Comparison of ENCODE assay signal across 8 mouse cellular contexts in genomic region chrX:150656122-150656907, GRCm38 (mm10). TPM values are rescaled to one million over a fixed set of nuclear protein-coding genes. Genes with fewer than 3 reads are reported as not detected.
DNase-seq lines count a peak whose midpoint lies in the region; ATAC-seq lines count a peak whose summit lies in the region.

No protein-coding gene starts in this region.

- H3K4me3 ChIP-seq in forebrain, embryonic 11.5 days (ENCODE audit: low read depth, low read length) = peak overlapping the region; percentile 51
- H3K4me3 ChIP-seq in midbrain, embryonic 10.5 days = peak overlapping the region; percentile 63
- peak overlapping the region; percentile 47 for H3K4me3 ChIP-seq in stomach, embryonic 15.5 days (replicated peaks)

- H3K9ac ChIP-seq in forebrain, embryonic 11.5 days (ENCODE audit: low read length) = peak overlapping the region; percentile 62
- H3K9ac ChIP-seq in stomach, embryonic 15.5 days = no peak overlapping the region

- no peaks in the 10 kb centered on the region for H3K9me3 ChIP-seq in forebrain, embryonic 11.5 days (ENCODE audit: control insufficient read depth, low read length)
- no peaks in the 10 kb centered on the region for H3K9me3 ChIP-seq in midbrain, embryonic 10.5 days (replicated peaks)
- H3K9me3 ChIP-seq in stomach, embryonic 15.5 days = no peaks in the 10 kb centered on the region

- peak overlapping the region; percentile 49 for H3K4me2 ChIP-seq in forebrain, embryonic 11.5 days (ENCODE audit: low read depth, low read length, severe bottlenecking)
- H3K4me2 ChIP-seq in stomach, embryonic 15.5 days = peak overlapping the region; percentile 53

- H3K4me1 ChIP-seq in forebrain, embryonic 11.5 days (replicated peaks; ENCODE audit: control insufficient read depth, insufficient read depth, low read length) = no peaks in the 10 kb centered on the region
- peaks cover 5% of the 10 kb centered on the region; the same call in 1 of the 2 replicates for H3K4me1 ChIP-seq in midbrain, embryonic 10.5 days
- no peaks in the 10 kb centered on the region for H3K4me1 ChIP-seq in stomach, embryonic 15.5 days

- peaks cover 2% of the 10 kb centered on the region; the same call in 1 of the 2 replicates for H3K27me3 ChIP-seq in forebrain, embryonic 11.5 days (ENCODE audit: control insufficient read depth, insufficient read depth, low read length)
- peaks cover 6% of the 10 kb centered on the region; the same call in 1 of the 2 replicates for H3K27me3 ChIP-seq in midbrain, embryonic 10.5 days (ENCODE audit: low read depth, poor library complexity, severe bottlenecking)
- H3K27me3 ChIP-seq in stomach, embryonic 15.5 days (replicated peaks) = no peaks in the 10 kb centered on the region

- peak; percentile 73 for ATAC-seq in forebrain, embryonic 11.5 days (replicated peaks; ENCODE audit: low FRiP score)
- 0 out of 2 replicates have a peak, but pooled peaks have one; percentile 27 for ATAC-seq in stomach, embryonic 15.5 days (ENCODE audit: insufficient read depth, low FRiP score, low read depth)

- no peaks in the 10 kb centered on the region; the same call in 1 of the 2 replicates for H3K36me3 ChIP-seq in forebrain, embryonic 11.5 days (ENCODE audit: control insufficient read depth, insufficient read depth, low read length)
- peaks cover 42% of the 10 kb centered on the region for H3K36me3 ChIP-seq in midbrain, embryonic 10.5 days
- no peaks in the 10 kb centered on the region for H3K36me3 ChIP-seq in stomach, embryonic 15.5 days

- peak; percentile 7 for DNase-seq in adrenal gland, postnatal 10 days
- DNase-seq in adrenal gland, postnatal 36 days = no peak
- peak; percentile 87 for DNase-seq in brain, adult 2 months (ENCODE audit: low read depth, low spot score)
- DNase-seq in forebrain, embryonic 11.5 days (ENCODE audit: low spot score) = peak; percentile 61
- peak; percentile 14 for DNase-seq in kidney, postnatal 10 days
- peak; percentile 29 for DNase-seq in midbrain, embryonic 10.5 days (ENCODE audit: low spot score)
- no peak for DNase-seq in ovary, postnatal 36 days (ENCODE audit: low spot score)

- WGBS in forebrain, embryonic 11.5 days = 51% methylated on average over 25 of the region's 44 CpGs
- WGBS in midbrain, embryonic 10.5 days = 35% methylated on average over 34 of the region's 44 CpGs
- 42% methylated on average over 37 of the region's 44 CpGs for WGBS in stomach, embryonic 15.5 days

- no peak overlapping the region for H3K27ac ChIP-seq in forebrain, embryonic 11.5 days (ENCODE audit: low read depth, low read length)
- H3K27ac ChIP-seq in midbrain, embryonic 10.5 days (replicated peaks) = peak overlapping the region; percentile 82
- no peak overlapping the region for H3K27ac ChIP-seq in stomach, embryonic 15.5 days

RNA-seq across cellular contexts. Expression of gene Tro, which starts 1.1 kb away (rescaled TPM):
- 10 to 100 TPM in 1 of 2 experiments, 1 to 10 TPM in 1; 8.9 to 14.5 TPM for total RNA-seq in adrenal gland, postnatal 10 days (2021)
- 10 to 100 TPM in 1 of 2 experiments, 1 to 10 TPM in 1; 5.6 to 12.5 TPM for total RNA-seq in adrenal gland, postnatal 36 days (2021)
- polyA plus RNA-seq in forebrain, embryonic 11.5 days (2014; fragmentation: Nextera tagmentation; extraction: Ambion mirVana) = 45.6 and 46.5 TPM in 2 replicates
- polyA plus RNA-seq in midbrain, embryonic 10.5 days (2016; fragmentation: Nextera tagmentation; extraction: Ambion mirVana) = 34.8 and 44.8 TPM in 2 replicates
- polyA plus RNA-seq in stomach, embryonic 15.5 days (2015; fragmentation: Nextera tagmentation; extraction: Ambion mirVana) = 16.0 and 17.6 TPM in 2 replicates

Comparison
In these comparisons a context has a peak if more than half of its experiments do, and no peak if none do; other contexts are left out.
1. DNase-seq: peak in adrenal gland, postnatal 10 days (single experiment), brain, adult 2 months (single experiment), forebrain, embryonic 11.5 days (single experiment), kidney, postnatal 10 days (single experiment) and midbrain, embryonic 10.5 days (single experiment); none in adrenal gland, postnatal 36 days (0 of 2) and ovary, postnatal 36 days (single experiment).
2. Peak in every context shown above with its lines, with median percentiles within 50 percentile points of each other: H3K4me3 ChIP-seq.